Mouse (Mus musculus) c-Kit-positive CD71-positive TER-119-positive erythroid progenitor cells, embryonic 14.5 days (primary cell): Measurements from ENCODE around the gene Snrpd2.
"Not testable (repeated sequence)": the region's sequence is repeated elsewhere in the genome, so short reads cannot be mapped to it uniquely, and the experiment has no call there.

ENCODE experiments used
- DNase-seq: peaks from one replicate; pipeline ENCODE4 v3.0.0-alpha.2; 2013; ENCODE audit warnings: low spot score

The Snrpd2 gene

DNA sequence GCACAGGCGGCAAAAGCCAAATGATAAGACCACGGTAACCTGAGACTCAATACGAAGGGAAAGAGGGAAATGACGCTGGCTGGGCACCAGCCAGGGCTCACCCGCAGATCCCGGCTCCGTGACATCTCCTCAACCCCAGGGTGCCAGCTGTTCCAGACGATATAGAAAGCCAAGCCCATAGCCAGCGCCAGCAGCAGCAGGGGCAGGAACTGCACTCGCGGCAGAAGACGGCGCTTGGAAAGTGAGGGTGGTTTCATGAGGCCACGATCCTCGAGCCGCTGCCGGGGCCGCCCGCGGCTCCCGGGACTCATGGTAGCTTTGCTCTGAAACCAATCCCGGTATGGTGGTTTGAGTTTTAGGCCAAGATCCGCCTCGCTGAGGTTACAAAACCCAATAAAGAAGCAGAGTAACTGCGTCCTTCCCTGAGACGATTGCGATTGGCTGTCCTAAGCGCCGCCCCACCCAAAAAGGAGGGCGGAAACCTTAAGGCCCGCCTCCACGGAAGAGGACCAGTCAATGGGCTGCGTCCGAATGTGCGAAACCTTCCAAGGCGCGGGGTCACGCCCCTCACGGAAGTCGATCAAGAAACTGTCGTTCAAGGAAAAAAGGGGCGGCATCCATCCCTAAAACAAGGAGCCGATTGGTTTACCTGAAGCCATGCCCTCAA is 514 bp upstream of the Snrpd2 start, which contains the start of gene Qpctl:
Gene Qpctl (minus strand): TSS at position 417 of the 667 bp plus-strand sequence.
- peak; percentile 99 for DNase-seq

DNA sequence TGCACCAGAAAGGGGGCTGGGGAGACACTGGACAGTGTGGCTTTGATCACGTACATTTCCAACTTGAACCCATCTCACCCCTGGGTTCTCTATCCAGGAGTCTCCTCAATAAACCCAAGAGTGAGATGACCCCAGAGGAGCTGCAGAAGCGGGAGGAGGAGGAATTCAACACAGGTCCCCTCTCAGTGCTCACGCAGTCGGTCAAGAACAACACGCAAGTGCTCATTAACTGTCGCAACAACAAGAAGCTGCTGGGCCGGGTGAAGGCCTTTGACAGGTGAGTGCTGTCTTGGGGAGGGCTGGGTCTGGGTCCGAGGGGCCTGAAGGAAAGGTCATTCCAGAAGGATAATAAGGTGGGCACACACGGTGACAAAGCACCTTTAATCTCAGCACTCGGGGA is 1.6 kb downstream of the Snrpd2 start:
- not testable (repeated sequence) for DNase-seq

DNA sequence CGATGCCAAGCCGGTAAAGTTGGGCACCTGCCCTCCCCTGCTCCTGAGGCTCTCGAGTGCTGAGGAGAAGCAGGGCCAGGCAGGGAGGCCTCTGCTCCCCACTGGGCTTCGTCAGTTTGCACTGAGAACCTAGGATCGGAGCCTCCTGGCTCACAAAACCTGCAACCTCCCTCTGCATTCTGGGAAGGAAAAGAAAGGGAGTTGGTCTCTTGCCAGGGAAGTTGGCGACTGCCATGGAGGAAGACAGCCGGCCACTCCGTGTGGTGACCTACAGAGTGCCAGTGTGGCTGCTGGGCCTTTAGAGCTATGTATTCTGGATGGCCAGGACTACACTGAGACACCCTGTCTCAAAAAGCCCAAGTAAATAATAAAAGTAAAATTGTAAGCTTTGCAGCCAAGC is 5.3 kb downstream of the Snrpd2 start:
- no peak for DNase-seq

GRCm38 (mm10) chr7:19155825-19156475 is 6.4 kb downstream of the Snrpd2 start:
- DNase-seq: no peak

GRCm38 (mm10) chr7:19157160-19157800 is 7.8 kb downstream of the Snrpd2 start:
- DNase-seq: peak; percentile 77

DNA sequence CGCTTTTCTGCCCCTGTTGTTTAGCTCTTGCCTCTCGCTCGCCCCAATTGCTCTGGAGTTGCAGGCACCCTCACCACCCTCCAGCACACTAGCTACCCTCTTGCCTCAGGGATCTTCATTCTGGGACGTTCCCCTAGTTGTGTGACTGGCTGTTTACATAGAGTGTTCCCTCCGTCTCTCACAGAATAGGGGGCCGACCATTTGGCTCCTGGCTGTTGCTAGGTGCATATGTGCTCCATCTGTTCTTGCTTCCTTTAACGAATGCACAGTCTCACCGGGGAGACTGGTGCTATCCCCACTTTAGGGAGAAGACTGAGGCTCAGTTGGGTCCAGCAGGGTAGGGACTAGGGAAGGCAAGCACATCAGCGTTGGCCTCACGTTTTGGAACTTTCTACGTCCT is 9.1 kb downstream of the Snrpd2 start:
- DNase-seq: no peak

GRCm38 (mm10) chr7:19159411-19159810 is 9.9 kb downstream of the Snrpd2 start:
- no peak for DNase-seq

DNA sequence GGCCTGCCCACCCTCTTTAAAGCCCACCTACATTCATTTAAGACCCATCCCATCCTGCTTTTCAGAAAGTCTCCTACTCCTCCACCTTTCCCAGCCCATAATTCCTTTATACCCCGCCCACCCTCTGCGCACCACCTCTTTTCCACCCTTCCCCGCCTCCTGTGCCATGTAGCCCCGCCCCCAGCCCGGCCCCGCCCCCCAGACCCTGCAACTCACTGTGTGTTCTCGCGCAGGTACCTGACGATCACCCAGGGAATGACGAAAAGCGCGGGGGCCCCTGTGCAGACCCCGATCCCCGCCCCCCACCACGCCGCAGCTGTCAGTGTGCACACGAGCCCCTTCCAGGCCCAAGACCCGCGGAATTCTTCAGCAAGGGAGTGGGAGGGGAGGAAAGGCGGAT is 10.6 kb downstream of the Snrpd2 start:
- no peak for DNase-seq

DNA sequence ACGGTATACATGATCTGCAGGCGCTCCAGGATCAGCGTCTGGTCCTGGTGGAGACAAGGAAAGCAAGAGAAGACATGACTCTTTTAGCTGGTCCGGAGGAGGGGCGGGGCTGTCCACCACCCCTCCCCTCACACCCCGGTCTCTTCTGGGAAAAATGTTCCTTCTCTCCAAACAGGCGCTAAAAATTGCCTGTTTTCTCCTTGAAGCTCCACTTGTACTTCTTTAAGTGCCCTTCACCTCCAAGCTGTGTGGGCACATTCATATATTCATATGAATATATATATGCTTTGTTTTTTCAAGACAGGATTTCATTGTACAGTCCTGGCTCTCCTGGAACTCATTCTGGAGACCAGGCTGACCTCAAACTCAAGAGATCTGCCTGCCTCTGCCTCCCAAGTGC is 13.4 kb downstream of the Snrpd2 start:
- DNase-seq: no peak

- no peak for DNase-seq
Observed at GRCm38 (mm10) chr7:19163752-19164151, 14.2 kb downstream of the Snrpd2 start.

GRCm38 (mm10) chr7:19164189-19164588 is 14.7 kb downstream of the Snrpd2 start:
- DNase-seq: no peak

GRCm38 (mm10) chr7:19164978-19165377 is 15.5 kb downstream of the Snrpd2 start:
- DNase-seq: peak; percentile 69

DNA sequence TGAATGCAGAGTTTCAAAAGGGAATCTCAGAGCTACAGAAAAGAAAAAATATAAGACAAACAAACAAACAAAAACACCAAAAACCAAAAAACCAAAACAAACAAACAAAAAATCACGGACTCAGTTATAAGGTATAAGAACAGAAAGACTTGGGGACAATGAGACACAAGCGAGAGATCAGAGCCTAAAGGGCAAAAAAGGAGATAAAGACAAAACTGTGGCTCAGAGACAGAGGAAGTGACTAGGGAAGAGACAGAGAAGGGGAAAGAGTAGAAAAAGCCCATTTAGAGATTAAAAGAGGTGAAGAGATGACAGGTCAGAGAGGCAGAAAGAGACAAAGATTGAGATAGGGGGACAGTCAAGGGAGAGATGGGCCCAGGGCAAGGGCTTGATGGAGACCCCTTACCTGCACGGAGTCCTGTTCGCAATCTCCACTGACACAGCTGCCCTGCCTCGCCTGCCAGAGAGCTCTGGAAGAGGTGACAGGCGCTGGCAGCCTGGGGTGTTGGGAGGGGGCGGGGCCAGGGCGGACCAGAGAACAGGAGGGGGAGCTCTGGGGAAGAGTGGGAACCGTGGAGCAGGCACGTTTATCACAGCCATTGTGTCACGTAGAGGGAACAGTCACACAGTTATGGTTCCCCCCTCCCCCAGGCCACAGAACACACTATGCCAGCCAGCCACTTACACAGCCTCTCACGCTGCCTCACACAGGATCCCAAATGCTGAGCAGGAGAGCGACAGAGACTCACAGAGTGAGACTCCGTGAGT is 16.3 kb downstream of the Snrpd2 start, which contains the start of gene Gipr:
Gene Gipr (minus strand): TSS at position 472 of the 768 bp plus-strand sequence.
- DNase-seq: no peak

GRCm38 (mm10) chr7:19166990-19167389 is 17.5 kb downstream of the Snrpd2 start:
- no peak for DNase-seq

DNA sequence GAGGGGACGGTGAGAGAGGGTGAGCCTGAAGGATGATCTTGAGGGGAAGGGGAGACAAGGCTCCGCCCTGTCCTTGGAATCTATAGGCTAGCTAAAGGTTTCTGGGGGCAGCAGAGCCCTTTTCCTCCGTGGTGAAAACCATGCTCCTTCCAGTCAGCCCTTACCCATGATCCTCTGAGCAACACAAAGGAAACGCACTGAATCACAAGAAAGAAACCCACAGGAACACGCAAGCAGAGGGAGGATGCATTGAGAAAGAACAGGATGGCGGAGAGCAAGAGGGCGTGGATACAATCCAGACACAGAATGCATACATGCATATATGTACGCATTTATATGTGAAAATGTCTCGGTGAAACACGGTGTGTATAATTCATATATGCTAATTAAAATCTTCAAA is 20.0 kb downstream of the Snrpd2 start:
- DNase-seq: no peak

- no peak for DNase-seq
Observed at GRCm38 (mm10) chr7:19170142-19170541, 20.6 kb downstream of the Snrpd2 start.

DNA sequence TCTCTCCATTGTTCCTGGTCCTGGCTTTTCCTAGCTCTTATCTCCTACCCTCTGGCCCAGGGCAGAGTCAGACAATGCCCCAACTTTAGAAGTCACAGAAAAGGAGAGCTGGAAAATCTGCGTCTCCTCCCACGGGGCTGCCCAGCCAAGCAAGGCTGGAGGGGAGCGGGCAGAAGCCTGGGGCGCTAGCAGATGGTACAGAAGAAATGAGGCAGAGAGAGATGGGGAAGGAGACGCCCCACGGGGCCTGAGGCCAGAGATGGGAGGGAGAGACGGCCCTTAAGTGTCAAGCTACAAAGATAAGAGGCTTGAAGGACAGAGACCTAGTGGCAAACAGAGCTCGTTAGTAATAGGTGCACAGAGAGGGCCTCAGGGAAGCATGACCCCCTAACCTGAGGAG is 22.3 kb downstream of the Snrpd2 start:
- DNase-seq: no peak

DNA sequence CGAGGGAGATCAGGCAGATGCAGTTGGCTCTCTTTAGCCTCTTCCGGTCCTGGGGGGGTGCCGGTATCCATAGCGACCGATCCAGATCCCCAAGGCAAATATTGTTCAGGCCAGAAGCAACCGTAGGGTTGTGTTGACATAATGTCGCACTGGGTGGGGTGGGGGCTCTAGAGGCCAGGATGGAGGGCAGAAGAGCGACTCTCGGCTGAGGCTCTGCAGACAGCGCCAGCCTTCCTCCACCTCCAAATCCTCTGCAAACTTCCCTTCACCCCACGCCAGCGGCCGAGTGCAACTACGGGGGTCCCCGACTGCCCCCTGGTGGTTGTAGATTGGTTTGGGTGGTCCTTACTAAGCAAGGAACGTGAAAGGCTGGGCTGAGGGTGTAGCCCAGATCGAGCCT is 23.4 kb downstream of the Snrpd2 start:
- no peak for DNase-seq

DNA sequence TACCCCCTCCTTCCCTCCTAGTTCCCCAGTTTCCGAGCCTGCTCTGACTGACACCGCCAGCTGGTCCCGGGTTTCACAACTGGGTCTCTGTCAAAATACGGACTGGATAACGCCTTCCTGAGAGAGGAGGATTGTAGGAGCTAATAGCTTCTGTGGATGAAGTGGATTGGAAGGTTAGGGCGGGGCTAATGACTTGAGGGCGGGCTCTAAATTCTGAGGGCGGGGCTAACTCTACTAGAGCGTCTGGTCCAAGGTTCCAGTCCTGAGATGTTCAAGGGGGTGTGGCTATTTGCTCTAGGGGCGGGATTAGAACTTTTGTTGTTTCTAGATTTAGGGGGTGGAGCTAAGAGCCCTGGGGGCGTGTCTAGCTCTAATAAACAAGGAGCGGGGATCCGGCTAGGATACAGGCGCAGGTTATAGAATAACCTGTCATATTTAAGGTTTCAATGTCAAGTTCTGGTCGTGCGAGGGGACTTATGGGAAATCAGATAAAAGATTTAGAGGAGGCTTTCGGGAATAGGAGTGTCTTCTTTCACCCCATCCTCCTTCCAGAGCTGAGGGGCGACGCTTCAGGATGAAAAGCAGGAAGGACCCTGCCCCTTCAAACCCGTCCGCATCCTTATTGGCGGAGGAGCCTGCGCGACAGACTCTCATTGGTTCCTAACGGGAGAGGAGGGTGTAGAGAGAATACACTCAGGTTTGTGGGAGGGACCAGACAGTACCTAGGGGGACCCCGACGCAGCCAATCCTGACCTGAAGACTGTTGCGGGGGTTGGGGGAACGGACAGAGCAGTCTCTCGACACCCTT is 26.4 kb downstream of the Snrpd2 start, which contains the start of gene Eml2:
Gene Eml2 (plus strand): TSS at position 714 of the 808 bp plus-strand sequence.
- DNase-seq: no peak

DNA sequence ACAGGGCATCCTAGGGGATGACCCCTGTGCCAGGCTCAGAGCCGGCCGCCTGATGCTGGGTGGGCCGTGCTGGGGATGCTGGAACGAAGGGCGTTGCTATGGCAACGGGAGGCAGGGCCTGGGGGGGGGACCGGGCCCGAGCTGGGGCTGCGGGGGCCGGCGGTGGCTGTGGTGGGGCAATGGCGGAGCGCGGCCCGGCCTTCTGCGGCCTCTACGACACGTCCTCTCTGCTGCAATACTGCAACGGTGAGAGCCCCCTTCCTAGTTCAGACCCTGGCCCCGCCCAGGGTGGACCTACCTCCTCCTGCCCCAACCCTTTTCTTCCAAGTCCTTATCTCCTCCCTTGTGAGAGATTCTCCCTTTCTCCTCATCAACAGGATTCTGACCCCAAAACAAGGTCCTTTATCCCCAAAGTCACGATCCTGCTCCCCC is 27.0 kb downstream of the Snrpd2 start:
- DNase-seq: no peak

- no peak for DNase-seq
Observed at GRCm38 (mm10) chr7:19177216-19177615, 27.7 kb downstream of the Snrpd2 start.
